Mouse (Mus musculus): ENCODE results near the gene Ctsk. TPM values are rescaled to one million over a fixed set of nuclear protein-coding genes. Genes with fewer than 3 reads are reported as not detected.

The Ctsk gene
- polyA plus RNA-seq, 1 experiment: not detected

DNA sequence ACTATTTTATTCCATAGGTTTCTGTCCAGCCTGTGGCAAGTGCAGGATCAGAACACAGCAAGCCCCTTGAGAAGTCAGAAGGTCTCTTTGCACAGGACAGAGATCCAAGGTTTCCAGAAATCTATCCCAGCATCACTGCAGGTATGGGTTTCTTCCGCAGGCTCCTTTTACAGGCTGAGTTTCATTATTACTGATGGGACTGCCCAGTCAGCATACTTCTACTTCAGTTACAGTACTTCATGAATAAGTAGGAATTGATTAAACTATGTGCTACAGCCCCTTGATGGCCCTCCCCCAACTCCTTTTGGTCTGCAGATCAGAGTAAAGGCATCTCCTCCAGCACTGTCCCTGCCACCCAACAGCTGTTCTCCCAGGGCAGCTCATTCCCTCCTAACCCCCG is 8.8 kb upstream of the Ctsk start:
- no peaks in the 10 kb centered on the region for H3K4me1 ChIP-seq (ENCODE audit: control insufficient read depth, insufficient read depth, low read length)
- H3K27ac ChIP-seq (ENCODE audit: insufficient read depth, low read depth, low read length): no peak overlapping the region
- WGBS: 98% methylated on average over 2 of the region's 2 CpGs
- TF ChIP-seq CTCF (IDR thresholded peaks at IDR 0.05; ENCODE audit: insufficient read depth, low read depth, low read length): no peak
- no peak overlapping the region for H3K4me3 ChIP-seq (ENCODE audit: insufficient read depth, low read depth, low read length)

DNA sequence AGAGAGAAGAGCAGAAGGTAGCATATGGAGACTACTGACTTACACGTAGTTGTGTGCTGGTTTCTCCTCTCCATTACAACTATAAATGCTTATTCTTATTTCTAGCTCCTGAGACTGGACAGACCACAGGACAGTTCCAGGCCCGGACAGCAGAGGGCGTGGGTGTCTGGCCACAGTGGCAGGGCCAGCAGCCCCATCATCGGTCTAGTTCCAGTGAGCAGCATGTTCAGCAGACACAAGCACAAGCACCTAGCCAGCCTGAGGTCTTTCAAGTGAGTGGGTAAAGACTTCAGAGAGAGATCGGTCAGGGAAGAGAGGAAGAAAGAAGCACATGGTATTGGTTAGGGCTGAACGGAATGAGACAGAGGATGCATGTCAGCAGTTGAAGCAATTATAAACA is 4.7 kb upstream of the Ctsk start:
- WGBS: 63% methylated on average over 6 of the region's 6 CpGs
- Histone ChIP-seq H3K4me1 (ENCODE audit: control insufficient read depth, insufficient read depth, low read length) (no peaks in the 10 kb centered on the region), H3K4me3 (ENCODE audit: insufficient read depth, low read depth, low read length) (no peak overlapping the region), H3K27ac (ENCODE audit: insufficient read depth, low read depth, low read length) (no peak overlapping the region)
- TF ChIP-seq CTCF (IDR thresholded peaks at IDR 0.05; ENCODE audit: insufficient read depth, low read depth, low read length) (no peak), POLR2A (IDR thresholded peaks at IDR 0.05; ENCODE audit: insufficient read depth, low read depth, low read length) (no peak)

DNA sequence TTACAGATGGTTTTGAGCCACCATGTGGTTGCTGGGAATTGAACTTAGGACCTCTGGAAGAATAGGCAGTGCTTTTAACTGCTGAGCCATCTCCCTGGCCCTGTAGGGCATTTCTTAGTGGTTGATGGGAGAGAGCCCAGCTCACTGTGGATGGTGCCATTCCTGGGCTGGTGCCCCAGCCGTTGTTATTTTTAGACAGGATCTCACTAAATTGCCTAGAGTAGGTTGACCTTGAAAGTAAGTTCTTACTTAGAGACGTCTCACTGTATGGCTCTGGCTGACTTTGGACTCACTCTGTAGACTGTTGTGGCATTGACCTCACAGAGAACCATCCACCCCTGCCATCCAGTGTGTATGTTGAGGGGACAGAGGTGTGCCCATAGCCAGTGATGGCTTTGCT is 827 bp upstream of the Ctsk start:
- TF ChIP-seq CTCF (IDR thresholded peaks at IDR 0.05; ENCODE audit: insufficient read depth, low read depth, low read length) (no peak), POLR2A (IDR thresholded peaks at IDR 0.05; ENCODE audit: insufficient read depth, low read depth, low read length) (no peak)
- Histone ChIP-seq H3K4me1 (ENCODE audit: control insufficient read depth, insufficient read depth, low read length) (no peaks in the 10 kb centered on the region), H3K4me3 (ENCODE audit: insufficient read depth, low read depth, low read length) (no peak overlapping the region), H3K27ac (ENCODE audit: insufficient read depth, low read depth, low read length) (no peak overlapping the region)
- 60% methylated on average over 2 of the region's 2 CpGs for WGBS

DNA sequence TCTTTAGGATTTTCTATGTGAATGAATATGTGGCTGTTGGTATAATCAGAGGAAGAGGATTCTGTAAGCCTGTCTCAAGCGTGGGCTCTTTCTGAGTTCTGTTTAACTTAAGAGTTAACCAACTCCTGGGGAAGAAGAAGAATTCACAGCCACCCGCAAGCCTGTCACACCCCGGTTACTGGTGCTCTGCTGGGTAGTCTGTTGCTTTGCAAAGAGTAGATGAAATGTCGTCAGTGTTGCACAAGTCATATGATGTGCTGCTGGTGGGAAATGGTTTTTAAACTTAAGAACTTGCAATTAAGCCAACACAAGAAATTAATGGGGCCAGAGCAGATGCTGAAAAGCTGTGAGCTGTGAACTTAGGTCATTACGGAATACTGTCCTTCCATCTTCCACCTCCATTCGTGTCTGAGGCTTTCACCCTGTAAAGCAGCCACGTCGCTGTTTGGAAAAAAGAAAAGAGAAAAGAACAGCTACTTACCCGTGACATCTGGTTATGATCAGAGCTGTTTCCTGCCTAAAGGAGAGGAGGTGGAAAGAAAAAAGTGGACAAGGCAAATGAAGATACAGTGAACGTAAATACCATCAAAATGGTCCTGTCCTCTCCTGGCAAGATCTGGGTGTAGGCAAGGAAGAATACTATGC is 562 bp downstream of the Ctsk start:
- Histone ChIP-seq H3K27ac (ENCODE audit: insufficient read depth, low read depth, low read length) (no peak overlapping the region), H3K4me3 (ENCODE audit: insufficient read depth, low read depth, low read length) (no peak overlapping the region), H3K4me1 (ENCODE audit: control insufficient read depth, insufficient read depth, low read length) (no peaks in the 10 kb centered on the region)
- no peak for TF ChIP-seq CTCF (IDR thresholded peaks at IDR 0.05; ENCODE audit: insufficient read depth, low read depth, low read length)
- no peak for TF ChIP-seq POLR2A (IDR thresholded peaks at IDR 0.05; ENCODE audit: insufficient read depth, low read depth, low read length)
- 50% methylated on average over 10 of the region's 10 CpGs for WGBS

DNA sequence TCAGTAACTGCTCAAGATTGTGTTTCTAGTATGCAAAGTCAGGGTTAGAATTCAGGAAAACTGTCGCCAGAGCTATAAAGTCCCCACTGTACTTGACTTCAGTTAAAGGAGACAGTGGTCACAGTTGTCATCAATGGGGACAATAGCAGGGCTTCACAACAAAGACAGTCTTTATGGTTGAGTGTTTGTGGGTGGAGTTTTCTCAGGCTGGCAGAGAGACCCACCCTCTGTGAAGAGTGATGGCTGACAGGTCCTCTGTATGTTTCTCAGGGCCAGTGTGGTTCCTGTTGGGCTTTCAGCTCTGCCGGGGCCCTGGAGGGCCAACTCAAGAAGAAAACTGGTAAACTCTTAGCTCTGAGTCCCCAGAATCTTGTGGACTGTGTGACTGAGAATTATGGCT is 3.3 kb downstream of the Ctsk start:
- no peak for TF ChIP-seq POLR2A (IDR thresholded peaks at IDR 0.05; ENCODE audit: insufficient read depth, low read depth, low read length)
- no peak for TF ChIP-seq CTCF (IDR thresholded peaks at IDR 0.05; ENCODE audit: insufficient read depth, low read depth, low read length)
- H3K27ac ChIP-seq (ENCODE audit: insufficient read depth, low read depth, low read length): no peak overlapping the region
- no peaks in the 10 kb centered on the region for H3K4me1 ChIP-seq (ENCODE audit: control insufficient read depth, insufficient read depth, low read length)
- WGBS: 46% methylated on average over 2 of the region's 2 CpGs
- no peak overlapping the region for H3K4me3 ChIP-seq (ENCODE audit: insufficient read depth, low read depth, low read length)

DNA sequence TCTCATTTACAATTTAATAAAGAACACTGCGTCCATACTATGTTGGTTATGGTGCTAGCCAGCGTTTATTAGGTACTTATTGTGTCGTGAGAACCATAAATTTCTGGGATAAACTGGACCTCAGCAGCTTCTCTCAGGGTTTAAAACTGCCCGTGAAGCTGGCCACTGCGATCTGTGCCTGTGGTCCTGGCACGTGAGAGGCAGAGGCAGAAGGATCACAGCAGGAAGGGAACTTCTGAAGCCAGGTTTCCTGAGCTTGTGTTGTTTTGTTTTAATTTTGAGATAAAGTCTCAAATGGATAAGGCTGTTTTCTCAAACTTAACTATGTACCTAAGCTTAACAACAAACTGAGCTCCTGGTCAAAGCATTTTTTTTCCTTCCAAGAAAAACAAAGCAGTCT is 10.3 kb downstream of the Ctsk start:
- Histone ChIP-seq H3K27ac (ENCODE audit: insufficient read depth, low read depth, low read length) (no peak overlapping the region), H3K4me3 (ENCODE audit: insufficient read depth, low read depth, low read length) (no peak overlapping the region), H3K4me1 (ENCODE audit: control insufficient read depth, insufficient read depth, low read length) (peaks cover 2% of the 10 kb centered on the region; the same call in 1 of the 2 replicates)
- WGBS: 73% methylated on average over 6 of the region's 6 CpGs
- no peak for TF ChIP-seq CTCF (IDR thresholded peaks at IDR 0.05; ENCODE audit: insufficient read depth, low read depth, low read length)
- TF ChIP-seq POLR2A (IDR thresholded peaks at IDR 0.05; ENCODE audit: insufficient read depth, low read depth, low read length): no peak

DNA sequence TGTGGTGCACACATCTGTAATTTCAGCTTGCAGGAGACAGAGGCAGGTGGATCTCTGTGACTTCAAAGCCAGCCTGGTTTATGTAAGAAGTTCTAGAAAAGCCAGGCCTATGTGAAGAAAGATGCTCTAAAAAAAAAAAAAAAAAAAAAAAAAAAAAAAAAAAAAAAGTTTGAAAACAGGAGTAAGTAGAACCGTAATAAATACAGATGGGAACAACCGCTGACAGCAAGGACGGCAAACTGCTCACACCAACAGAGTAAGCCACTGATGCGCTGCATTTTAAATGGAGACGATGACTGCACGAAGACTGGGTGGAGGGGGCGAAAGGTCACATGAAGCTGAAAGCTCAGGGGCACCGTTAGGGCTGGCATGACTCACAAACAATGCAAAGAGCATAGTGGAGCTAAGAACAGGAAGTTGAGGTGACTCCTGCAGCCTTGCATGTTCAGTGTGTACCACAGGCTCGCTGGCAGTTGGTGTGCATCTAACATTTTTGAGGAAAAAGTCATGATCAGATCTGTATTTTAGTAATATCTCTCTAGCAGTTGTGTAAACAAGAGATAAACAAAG is 12.6 kb downstream of the Ctsk start:
- no peak overlapping the region for H3K4me3 ChIP-seq (ENCODE audit: insufficient read depth, low read depth, low read length)
- WGBS: 73% methylated on average over 9 of the region's 9 CpGs
- peaks cover 2% of the 10 kb centered on the region; the same call in 1 of the 2 replicates for H3K4me1 ChIP-seq (ENCODE audit: control insufficient read depth, insufficient read depth, low read length)
- no peak overlapping the region for H3K27ac ChIP-seq (ENCODE audit: insufficient read depth, low read depth, low read length)
- no peak for TF ChIP-seq POLR2A (IDR thresholded peaks at IDR 0.05; ENCODE audit: insufficient read depth, low read depth, low read length)
- no peak for TF ChIP-seq CTCF (IDR thresholded peaks at IDR 0.05; ENCODE audit: insufficient read depth, low read depth, low read length)

DNA sequence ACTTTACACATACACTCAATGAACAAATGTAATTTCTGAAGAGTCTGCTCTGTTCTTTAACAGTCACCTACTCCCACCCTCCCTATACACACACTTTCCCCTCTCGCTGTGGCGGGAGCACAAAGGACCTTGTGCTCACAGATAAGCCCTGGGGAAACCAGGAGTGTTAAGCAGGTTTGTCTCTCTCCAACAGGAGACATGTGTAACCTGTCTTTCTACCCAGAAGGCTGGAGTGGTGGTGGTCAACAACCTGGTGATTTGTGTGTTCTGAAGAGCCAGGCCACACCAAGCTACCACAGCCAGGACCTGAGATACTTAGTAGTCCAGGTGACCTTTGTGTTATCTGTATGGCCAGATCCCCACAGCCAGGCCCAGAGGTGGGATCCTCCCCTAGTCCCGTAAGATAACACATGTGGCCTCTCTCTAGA is 17.6 kb downstream of the Ctsk start:
- 78% methylated on average over 3 of the region's 3 CpGs for WGBS
- no peak overlapping the region for H3K27ac ChIP-seq (ENCODE audit: insufficient read depth, low read depth, low read length)
- H3K4me1 ChIP-seq (ENCODE audit: control insufficient read depth, insufficient read depth, low read length): peaks cover 7% of the 10 kb centered on the region
- H3K4me3 ChIP-seq (ENCODE audit: insufficient read depth, low read depth, low read length): no peak overlapping the region
- TF ChIP-seq POLR2A (IDR thresholded peaks at IDR 0.05; ENCODE audit: insufficient read depth, low read depth, low read length): no peak
- TF ChIP-seq CTCF (IDR thresholded peaks at IDR 0.05; ENCODE audit: insufficient read depth, low read depth, low read length): no peak

DNA sequence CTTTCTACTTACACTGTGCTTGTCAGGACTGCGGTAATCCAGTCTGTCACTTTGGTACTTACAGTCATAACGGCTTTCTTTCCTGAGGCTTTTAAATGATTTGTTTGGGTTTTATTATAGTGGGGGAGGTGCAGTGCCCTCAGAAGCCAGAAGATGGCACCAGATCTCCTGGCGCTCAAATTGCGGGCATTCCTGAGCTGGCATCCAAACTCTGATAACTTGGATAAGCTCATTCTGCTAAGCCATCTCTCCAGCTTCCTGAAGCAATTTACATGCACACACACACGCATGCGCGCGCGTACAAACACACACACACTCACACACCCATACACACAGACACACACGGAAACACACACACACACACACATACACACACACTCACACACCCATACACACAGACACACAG is 18.4 kb downstream of the Ctsk start:
- TF ChIP-seq CTCF (IDR thresholded peaks at IDR 0.05; ENCODE audit: insufficient read depth, low read depth, low read length): peak; percentile 69
- no peak for TF ChIP-seq POLR2A (IDR thresholded peaks at IDR 0.05; ENCODE audit: insufficient read depth, low read depth, low read length)
- Histone ChIP-seq H3K4me1 (ENCODE audit: control insufficient read depth, insufficient read depth, low read length) (peaks cover 4% of the 10 kb centered on the region), H3K27ac (ENCODE audit: insufficient read depth, low read depth, low read length) (no peak overlapping the region), H3K4me3 (ENCODE audit: insufficient read depth, low read depth, low read length) (no peak overlapping the region)
- 9% methylated on average over 10 of the region's 10 CpGs for WGBS
